Mouse (Mus musculus) left cerebral cortex, adult 2 months (tissue): ENCODE data around the gene Kctd17. TPM values are rescaled to one million over a fixed set of nuclear protein-coding genes. Genes with fewer than 3 reads are reported as not detected.

ENCODE experiments used
- DNase-seq, 2 experiments: peaks; one replicate each; pipeline ENCODE4 v3.0.0; 2021 to 2022; ENCODE audit warnings: low spot score in 2 of 2, mixed read lengths in 1 of 2; ENCODE audit errors: extremely low spot score in 1 of 2
- H3K27ac ChIP-seq: fragments of 200-600 bp; 2 replicates; pipeline ENCODE4 v1.8.1; 2022
- H3K4me3 ChIP-seq: fragments of 200-600 bp; 2 replicates; pipeline ENCODE4 v1.8.1; 2022
- CTCF ChIP-seq: fragments of 200-600 bp; IDR thresholded peaks from 2 replicates; pipeline ENCODE4 v1.8.1; 2022; ENCODE audit warnings: antibody characterized with exemption, mild to moderate bottlenecking, moderate library complexity
- intact Hi-C: fragments of 180-260 bp; cut with DNase I; formaldehyde crosslinking; loops from one replicate; pipeline ENCODE4 v1.15.1; 2025
- total RNA-seq, 2 experiments: library from RNA; stranded (reverse); gene quantifications; 2 replicates each; pipeline ENCODE4 v1.2.3; 2021

Kctd17 gene
- total RNA-seq, 2 experiments from 2014 or later: 334 to 335 TPM

DNA sequence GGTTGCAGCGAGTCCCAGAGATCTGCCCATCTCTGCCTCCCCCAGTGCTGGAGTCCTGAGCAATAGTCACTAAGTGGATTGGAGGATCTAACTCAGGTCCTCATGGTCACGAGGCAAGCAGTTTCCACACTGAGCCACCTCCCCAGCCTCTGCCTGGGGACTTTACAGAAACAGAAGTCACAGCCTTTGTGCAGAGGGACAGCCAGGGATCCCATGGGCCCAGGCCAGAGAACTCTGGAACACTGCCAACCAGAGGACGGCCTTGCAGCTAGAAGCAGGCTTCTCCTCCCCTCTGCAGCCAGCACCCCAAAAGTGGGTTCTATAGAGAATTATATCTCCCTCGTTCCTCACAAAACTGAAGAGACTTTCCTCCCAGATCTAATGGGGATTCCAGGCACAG is 26.4 kb upstream of the Kctd17 start:
- no peak for TF ChIP-seq CTCF
- Histone ChIP-seq H3K4me3 (no peak overlapping the region), H3K27ac (peak overlapping the region; percentile 56)
- peak in 1 of 2 experiments; percentile 47 for DNase-seq
- intact Hi-C loops: no loop called here

DNA sequence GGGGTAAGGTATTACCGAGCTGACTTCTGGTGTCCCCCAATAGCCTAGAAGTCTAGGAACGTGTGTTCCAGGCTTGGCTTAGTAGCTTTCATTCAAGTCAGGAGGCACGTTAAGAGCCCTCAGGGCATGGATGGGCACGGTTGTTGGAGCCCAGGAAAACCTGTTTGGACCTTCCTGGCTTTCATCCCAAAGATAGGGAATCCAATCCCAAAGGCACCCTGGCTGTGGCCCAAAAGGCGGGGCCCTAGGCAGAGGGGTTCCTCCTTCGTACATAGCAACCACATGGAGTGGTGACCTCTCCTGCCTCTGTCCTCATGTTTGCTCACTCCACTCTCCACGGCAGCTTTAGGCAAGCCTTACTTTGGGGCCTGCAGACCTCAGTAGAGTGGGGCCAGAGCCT is 25.9 kb upstream of the Kctd17 start:
- no peak overlapping the region for H3K4me3 ChIP-seq
- intact Hi-C loops: no loop called here
- no peak for DNase-seq
- no peak for TF ChIP-seq CTCF
- H3K27ac ChIP-seq: peak overlapping the region; percentile 56

DNA sequence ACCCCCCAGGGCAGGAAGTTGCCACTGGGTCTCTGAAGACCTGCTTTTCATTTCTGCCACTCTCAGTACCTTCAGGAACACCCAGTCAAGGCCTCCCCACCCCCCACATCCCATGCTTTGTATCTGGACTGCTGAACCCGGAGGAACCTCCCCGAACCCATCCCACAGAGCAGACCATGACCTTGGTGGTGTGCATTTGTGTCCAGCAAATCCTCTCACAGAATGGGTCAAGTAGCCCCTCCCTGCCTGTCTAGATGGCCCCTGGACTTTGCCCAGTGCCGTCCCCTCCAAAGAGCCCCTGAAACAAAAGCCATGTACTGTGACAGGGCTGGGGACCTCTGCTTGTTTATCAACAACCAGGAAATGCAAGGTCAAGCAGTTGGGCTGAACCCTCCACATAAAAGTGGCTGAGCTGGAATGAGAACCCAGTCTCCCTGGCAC is 25.0 kb upstream of the Kctd17 start:
- no peak for DNase-seq
- no peak overlapping the region for H3K4me3 ChIP-seq
- no peak for TF ChIP-seq CTCF
- intact Hi-C loops: no loop called here
- H3K27ac ChIP-seq: peak overlapping the region; percentile 57

DNA sequence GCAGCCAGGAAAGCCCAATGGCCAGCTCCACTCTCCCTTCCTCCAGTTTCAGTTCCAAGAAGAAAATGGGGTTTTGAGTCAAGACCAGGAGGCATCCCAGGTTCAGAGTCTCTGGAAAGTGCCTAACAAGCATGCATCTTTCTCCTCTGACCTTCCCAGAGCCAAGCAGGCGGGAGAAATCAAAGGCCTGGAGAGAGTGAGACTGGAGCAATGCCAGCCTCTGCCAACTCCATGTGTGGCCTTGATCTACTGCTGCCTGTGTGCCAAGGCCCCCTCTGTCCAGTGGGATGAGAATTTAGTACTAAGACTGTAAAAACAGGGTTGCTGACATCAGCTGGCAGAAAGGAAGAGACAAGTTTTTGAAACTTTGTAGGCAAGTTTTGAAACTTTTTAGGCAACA is 24.5 kb upstream of the Kctd17 start:
- H3K4me3 ChIP-seq: no peak overlapping the region
- intact Hi-C loops: no loop called here
- no peak for DNase-seq
- 0 out of 2 replicates have a peak overlapping the region, but pooled peaks have one; percentile 57 for H3K27ac ChIP-seq
- no peak for TF ChIP-seq CTCF

DNA sequence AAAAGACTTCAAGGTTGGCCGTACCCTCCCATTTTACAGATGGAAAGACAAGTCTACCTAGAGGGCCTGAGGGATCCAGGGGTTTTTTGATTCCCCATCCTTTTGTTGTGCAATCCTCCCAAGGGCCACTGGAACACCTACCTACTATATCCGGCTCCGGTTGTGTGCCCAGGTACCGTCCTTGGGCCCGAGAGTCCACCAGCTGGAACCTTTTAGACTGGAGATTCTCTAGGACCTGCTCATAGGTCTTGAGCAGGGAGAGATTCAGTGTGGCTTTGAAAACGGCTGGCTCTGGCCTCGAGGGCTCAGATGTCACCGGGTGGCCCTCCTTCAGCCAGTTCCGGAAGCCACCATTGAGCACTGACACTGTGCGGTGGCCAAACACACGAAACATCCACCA is 23.3 kb upstream of the Kctd17 start:
- Histone ChIP-seq H3K4me3 (peak overlapping the region; percentile 76), H3K27ac (peak overlapping the region; percentile 97)
- DNase-seq: no peak
- TF ChIP-seq CTCF: no peak
- intact Hi-C loops: loop anchor here (5.0 kb wide), 1 partner anchor 38 kb away; no protein-coding TSS in a partner anchor

DNA sequence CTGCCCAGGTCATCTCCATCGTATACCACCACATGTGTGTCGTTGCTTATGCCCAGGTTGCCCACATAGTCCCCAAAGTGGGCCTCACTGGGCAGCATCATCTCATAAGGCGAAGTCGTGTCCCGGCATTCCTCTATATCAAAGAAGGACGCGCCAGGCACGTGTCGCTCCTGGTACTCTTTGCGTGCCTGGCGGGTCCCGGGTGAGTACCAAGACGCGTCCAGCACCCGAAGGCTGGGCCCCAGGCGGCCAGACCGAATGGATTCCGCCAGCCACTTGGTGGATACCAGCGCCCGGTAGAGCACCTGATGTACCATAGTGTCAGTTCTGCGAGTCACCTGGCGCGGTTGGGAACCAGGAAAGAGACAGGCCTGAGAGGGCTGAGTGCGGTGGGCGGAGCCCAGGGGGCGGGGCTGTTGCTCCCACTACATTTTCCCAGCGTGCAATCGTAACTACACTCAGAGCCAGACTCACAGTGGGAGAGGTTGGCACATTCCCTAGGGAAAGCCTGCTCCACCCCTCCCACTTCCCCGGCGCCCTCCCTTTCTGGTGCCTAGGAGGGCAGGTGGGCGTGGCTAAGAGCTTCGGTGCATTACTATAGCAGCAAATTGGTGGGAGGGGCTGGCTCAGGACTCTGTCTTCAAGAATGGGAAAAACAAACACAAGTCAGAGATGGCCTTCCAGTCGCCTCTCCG is 22.7 kb upstream of the Kctd17 start, which contains the start of gene Tst:
Gene Tst, minus strand, starts transcription at position 391 of the 695 bp plus-strand sequence.
- peak within 1 kb of the TSS; percentile 97 for H3K27ac ChIP-seq
- no peak for TF ChIP-seq CTCF
- intact Hi-C loops: loop anchor here (1.0 to 5.0 kb wide), 2 partner anchors 21 to 38 kb away; no protein-coding TSS in a partner anchor
- peak within 1 kb of the TSS; percentile 76 for H3K4me3 ChIP-seq
- DNase-seq: peak; percentile 81 to 88

DNA sequence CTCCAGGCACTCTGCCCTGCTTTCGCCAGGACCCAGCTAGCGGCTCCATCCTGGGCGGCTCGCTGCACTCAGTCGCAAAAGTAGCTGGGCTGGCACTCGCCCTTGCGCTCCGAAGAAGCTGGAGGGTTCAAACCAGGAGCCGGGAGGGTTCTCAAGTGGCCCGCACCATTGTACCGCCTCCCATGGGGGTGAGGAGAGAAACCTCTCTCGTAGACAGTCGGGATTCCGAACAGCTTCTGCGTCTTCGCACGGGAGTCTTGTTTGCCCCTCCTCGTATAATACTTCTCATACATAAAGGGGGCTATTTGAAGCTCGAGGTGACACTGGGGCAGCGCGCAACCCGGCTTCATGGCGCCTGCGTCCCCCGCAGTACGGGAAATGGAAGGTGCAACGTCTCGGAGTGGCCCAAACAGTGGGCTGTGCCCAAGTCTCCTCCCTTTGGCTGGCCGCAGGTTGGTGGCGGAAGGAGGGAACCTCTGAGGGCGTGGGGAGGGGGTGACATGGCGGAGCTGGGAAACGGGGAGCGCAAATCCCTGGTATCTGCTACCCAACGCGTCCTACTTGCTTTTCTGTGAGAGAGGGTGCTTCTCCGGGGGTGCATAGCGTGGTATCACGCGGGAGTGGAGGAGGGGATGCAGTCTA is 21.9 kb upstream of the Kctd17 start, which contains the start of gene Mpst:
Gene Mpst, plus strand, starts transcription at position 124 of the 642 bp plus-strand sequence.
- peak within 1 kb of the TSS; percentile 97 for H3K27ac ChIP-seq
- intact Hi-C loops: loop anchor here (1.0 to 5.0 kb wide), 2 partner anchors 22 to 39 kb away; no protein-coding TSS in a partner anchor
- TF ChIP-seq CTCF: no peak; the same call in 1 of the 2 replicates
- DNase-seq: peak; percentile 86 to 87
- H3K4me3 ChIP-seq: peak within 1 kb of the TSS; percentile 76

DNA sequence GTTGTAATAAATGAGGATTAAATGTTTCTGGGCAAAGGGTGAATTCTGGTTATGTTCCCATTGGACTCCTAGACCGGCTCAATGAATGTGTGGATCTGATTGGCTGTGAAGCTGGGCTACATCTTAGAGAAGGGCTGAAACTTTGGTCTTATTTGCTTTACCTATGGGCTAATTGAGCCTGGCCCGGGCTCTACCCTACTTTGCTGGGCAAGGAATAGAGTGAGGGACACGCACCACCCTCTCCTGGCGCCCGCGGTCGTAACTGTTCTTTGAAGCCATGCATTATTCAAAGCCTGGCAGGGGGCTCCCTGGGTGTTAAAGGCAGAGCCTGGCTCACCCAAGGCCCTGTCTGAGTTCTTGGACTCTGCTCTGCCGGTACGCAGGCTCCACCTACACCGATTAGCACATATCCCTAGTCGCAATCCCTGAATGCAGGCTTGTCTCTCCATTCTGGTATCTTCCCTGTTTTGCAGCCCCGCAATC is 18.8 kb upstream of the Kctd17 start:
- Histone ChIP-seq H3K27ac (no peak overlapping the region), H3K4me3 (no peak overlapping the region)
- TF ChIP-seq CTCF: no peak
- intact Hi-C loops: loop anchor here (5.0 kb wide), 1 partner anchor 42 kb away; no protein-coding TSS in a partner anchor
- DNase-seq: no peak

DNA sequence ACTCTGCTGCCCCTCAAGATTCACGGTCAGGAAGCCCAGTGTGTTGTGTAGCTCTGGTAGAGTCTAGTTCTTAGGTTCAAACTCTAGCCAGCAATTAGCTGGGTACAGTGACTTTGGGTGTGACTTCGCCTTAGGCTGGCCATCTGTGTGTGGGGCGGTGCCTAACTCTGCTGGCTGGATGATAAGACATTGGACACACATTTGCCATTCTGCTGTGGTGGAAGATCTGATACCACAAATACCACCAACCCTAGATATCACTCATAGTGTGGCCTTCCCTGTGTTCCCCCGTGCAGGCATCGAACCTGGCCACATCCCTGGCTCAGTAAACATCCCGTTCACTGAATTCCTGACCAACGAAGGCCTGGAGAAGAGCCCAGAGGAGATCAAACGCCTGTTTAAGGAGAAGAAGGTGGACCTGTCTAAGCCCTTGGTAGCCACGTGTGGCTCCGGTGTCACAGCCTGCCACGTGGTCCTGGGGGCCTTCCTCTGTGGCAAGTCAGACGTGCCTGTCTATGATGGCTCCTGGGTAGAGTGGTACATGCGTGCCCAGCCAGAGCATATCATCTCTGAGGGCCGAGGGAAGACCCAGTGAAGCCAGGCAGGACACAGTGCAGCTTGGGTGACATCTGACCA is 15.2 kb upstream of the Kctd17 start:
- intact Hi-C loops: no loop called here
- no peak for TF ChIP-seq CTCF
- no peak for DNase-seq
- Histone ChIP-seq H3K4me3 (no peak overlapping the region), H3K27ac (no peak overlapping the region)

DNA sequence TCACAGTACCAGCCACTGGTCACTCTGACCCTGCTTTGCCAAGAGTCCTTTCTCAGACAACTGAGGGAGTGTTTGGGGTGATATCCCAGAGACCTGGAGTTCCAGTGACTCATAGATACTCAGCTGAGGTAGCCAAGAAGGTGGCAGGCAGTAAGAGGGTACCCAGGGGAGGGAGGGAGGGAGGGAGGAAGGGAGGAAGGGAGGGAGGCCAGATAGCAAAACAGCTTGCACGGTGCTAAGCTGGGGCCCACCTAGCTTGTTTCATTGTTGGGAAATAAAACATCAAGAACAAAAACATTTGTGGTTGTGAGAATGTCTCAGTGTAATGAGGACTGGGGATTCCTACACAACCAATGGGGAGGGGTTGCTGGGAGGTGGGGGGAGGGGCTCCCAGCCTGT is 14.6 kb upstream of the Kctd17 start:
- no peak for DNase-seq
- no peak overlapping the region for H3K27ac ChIP-seq
- intact Hi-C loops: no loop called here
- no peak for TF ChIP-seq CTCF
- no peak overlapping the region for H3K4me3 ChIP-seq

DNA sequence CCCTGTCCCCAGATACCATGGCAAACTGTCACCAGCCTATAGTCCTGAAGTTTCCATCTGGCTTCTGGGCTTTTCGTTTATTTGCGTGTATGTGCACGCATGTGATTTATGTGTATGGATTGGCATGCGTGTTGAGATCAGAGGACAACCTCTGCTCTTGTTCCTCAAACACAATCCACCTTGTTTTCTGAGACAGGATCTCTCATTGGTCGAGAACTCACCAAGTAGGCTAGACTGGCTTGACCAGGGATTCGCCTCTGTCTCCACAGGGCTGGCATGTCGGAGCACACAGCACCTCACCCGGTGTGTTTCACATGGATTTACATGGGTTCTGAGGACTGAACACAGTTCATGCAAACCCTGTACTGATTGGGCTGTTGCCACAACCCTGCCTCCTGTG is 14.2 kb upstream of the Kctd17 start:
- intact Hi-C loops: no loop called here
- no peak for DNase-seq
- Histone ChIP-seq H3K27ac (no peak overlapping the region), H3K4me3 (no peak overlapping the region)
- TF ChIP-seq CTCF: no peak

DNA sequence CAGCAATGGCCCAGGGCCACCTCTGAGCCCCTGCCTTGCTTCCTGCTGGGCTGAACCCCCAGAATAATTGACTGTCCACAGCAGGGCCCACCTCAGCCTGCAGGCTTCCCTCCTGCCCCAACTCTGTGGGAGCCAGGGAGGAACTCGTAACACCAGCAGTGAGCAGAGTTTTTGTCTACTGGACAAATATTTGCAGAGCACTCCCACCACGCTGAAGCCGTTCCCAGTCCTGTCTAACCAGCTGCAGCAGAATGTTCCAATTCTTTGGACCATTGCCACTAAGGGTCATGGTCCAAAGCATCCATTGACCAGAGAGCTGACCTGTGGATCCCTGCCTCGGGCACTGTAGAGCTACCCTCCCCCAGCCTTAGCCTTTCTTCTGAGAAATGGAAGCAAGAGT is 11.4 kb upstream of the Kctd17 start:
- TF ChIP-seq CTCF: no peak
- Histone ChIP-seq H3K4me3 (no peak overlapping the region), H3K27ac (no peak overlapping the region)
- intact Hi-C loops: no loop called here
- no peak for DNase-seq
